Mouse (Mus musculus): ENCODE data around the gene Acbd5. TPM values are rescaled to one million over a fixed set of nuclear protein-coding genes. Genes with fewer than 3 reads are reported as not detected.
A peak's percentile ranks its signal among the peaks of the same experiment; 100 is the strongest.

Acbd5 gene
- polyA plus RNA-seq, 1 experiment, result 11.5 TPM

DNA sequence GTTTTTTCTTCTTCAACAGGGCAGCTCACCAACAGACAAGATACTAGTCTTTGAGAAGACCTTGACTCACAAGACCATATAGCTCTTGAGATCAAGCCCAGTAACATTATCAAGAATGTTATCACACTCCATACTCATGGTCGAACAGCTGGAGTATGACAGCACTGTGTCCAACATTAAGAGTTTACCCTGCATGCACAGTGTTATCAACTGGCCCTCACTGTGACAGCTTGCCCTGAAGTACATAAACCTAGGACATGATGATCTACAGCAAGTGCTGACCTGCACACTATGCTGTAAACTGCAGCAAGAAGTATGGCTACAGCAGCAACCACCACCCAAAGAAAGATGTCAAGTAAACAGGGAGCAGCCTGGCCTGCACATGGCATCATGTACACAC is 41.6 kb upstream of the Acbd5 start:
- no peak overlapping the region for H3K27ac ChIP-seq (ENCODE audit: control insufficient read depth, insufficient read depth, low read length)
- WGBS, result 100% methylated on average over 1 of the region's 1 CpGs
- H3K27me3 ChIP-seq (ENCODE audit: control insufficient read depth, insufficient read depth, low read length), result no peaks in the 10 kb centered on the region
- DNase-seq, result no peak
- H3K36me3 ChIP-seq (ENCODE audit: control insufficient read depth, insufficient read depth, low read length), result peaks cover 3% of the 10 kb centered on the region; the same call in 1 of the 2 replicates
- H3K4me3 ChIP-seq (ENCODE audit: control insufficient read depth, insufficient read depth, low read length), result no peak overlapping the region
- H3K4me1 ChIP-seq (replicated peaks; ENCODE audit: control insufficient read depth, insufficient read depth, low read length), result peaks cover 4% of the 10 kb centered on the region
- TF ChIP-seq POLR2A (IDR thresholded peaks at IDR 0.05; ENCODE audit: control insufficient read depth, extremely low read depth, insufficient read depth, low read length, poor library complexity) (no peak), CTCF (IDR thresholded peaks at IDR 0.05; ENCODE audit: borderline replicate concordance, control insufficient read depth, extremely low read depth, insufficient read depth, low read length, poor library complexity) (no peak)

DNA sequence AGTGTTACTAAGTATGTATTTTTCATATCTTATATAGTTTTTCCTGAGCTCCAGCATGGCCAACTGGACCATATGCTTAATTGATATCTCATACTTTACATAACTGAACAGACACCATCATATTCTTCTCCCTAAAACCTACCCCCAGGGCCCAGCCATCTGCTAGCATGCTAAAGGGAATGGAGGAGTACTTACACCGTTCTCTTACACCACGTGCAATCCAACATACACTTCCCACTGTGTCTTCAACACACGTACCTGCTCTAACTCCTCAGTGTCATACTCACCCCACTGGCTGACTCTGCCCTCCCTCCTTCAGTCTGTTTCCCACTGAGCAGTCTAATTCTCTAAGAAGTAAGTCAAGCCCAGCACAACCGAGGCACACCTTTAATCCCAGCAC is 39.1 kb upstream of the Acbd5 start:
- H3K36me3 ChIP-seq (ENCODE audit: control insufficient read depth, insufficient read depth, low read length), result peaks cover 3% of the 10 kb centered on the region; the same call in 1 of the 2 replicates
- no peak overlapping the region for H3K27ac ChIP-seq (ENCODE audit: control insufficient read depth, insufficient read depth, low read length)
- no peaks in the 10 kb centered on the region; the same call in 1 of the 2 replicates for H3K4me1 ChIP-seq (replicated peaks; ENCODE audit: control insufficient read depth, insufficient read depth, low read length)
- no peaks in the 10 kb centered on the region for H3K27me3 ChIP-seq (ENCODE audit: control insufficient read depth, insufficient read depth, low read length)
- no peak overlapping the region for H3K4me3 ChIP-seq (ENCODE audit: control insufficient read depth, insufficient read depth, low read length)
- TF ChIP-seq CTCF (IDR thresholded peaks at IDR 0.05; ENCODE audit: borderline replicate concordance, control insufficient read depth, extremely low read depth, insufficient read depth, low read length, poor library complexity) (no peak), POLR2A (IDR thresholded peaks at IDR 0.05; ENCODE audit: control insufficient read depth, extremely low read depth, insufficient read depth, low read length, poor library complexity) (no peak)
- no peak for DNase-seq
- WGBS, result 97% methylated on average over 4 of the region's 4 CpGs

DNA sequence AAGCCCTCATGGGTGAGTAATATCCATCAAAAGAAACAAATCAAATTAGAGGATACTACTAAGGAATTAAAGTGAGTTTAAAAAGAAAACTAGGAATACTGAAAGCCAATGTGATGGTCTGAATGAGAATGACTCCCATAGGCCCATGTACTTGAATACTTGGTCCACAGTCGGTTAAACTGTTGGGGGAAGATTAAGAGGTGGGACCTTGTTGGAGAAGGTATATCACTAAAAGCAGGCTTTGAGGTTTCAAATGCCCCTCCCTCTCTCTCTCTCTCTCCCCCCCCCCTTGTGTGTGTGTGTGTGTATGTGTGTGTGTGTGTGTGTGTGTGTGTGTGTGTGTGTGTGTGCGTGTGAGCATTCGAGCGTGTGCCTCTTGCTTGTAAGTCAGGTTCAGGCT is 37.3 kb upstream of the Acbd5 start:
- over 99% methylated on average over 4 of the region's 4 CpGs for WGBS
- TF ChIP-seq CTCF (IDR thresholded peaks at IDR 0.05; ENCODE audit: borderline replicate concordance, control insufficient read depth, extremely low read depth, insufficient read depth, low read length, poor library complexity) (no peak), POLR2A (IDR thresholded peaks at IDR 0.05; ENCODE audit: control insufficient read depth, extremely low read depth, insufficient read depth, low read length, poor library complexity) (no peak)
- DNase-seq, result no peak
- peaks cover 3% of the 10 kb centered on the region; the same call in 1 of the 2 replicates for H3K36me3 ChIP-seq (ENCODE audit: control insufficient read depth, insufficient read depth, low read length)
- H3K4me3 ChIP-seq (ENCODE audit: control insufficient read depth, insufficient read depth, low read length), result no peak overlapping the region
- no peak overlapping the region for H3K27ac ChIP-seq (ENCODE audit: control insufficient read depth, insufficient read depth, low read length)
- no peaks in the 10 kb centered on the region; the same call in 1 of the 2 replicates for H3K4me1 ChIP-seq (replicated peaks; ENCODE audit: control insufficient read depth, insufficient read depth, low read length)
- H3K27me3 ChIP-seq (ENCODE audit: control insufficient read depth, insufficient read depth, low read length), result no peaks in the 10 kb centered on the region

DNA sequence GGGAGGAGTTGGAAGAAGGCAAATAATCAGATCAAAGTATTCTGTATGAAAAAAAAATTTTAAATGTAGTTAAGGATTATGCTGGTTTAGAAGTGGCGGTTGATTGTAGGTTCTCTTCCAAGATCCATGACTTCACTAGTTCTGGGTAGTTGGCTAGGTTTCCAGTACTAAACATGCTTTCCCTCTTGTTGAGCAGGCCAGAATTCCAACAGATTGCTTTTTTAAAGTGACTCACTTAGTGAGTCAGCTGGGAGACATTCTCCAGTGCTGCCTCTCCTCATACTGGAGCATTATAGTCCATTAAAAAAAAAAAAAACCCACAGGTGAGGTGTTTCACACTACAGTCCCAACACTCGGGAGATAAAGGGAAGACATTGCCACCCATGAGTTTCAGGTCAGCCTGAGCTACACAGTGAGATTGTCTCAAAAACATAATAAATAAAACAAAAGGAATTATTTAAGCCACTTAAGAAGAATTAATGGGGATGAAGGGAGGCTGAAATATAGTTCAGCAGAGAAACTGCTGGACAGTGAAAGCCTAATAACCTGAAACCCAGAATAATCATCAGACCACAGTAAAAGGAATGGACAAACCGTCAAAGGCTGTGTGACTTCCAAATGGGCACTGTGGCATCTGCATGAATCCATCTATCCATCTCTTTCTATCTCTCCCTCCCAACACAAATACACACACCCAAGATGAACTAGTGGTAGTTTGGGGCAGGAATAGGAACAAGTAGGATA is 33.1 kb upstream of the Acbd5 start:
- 92% methylated on average over 3 of the region's 3 CpGs for WGBS
- peaks cover 5% of the 10 kb centered on the region for H3K4me1 ChIP-seq (replicated peaks; ENCODE audit: control insufficient read depth, insufficient read depth, low read length)
- DNase-seq, result no peak

DNA sequence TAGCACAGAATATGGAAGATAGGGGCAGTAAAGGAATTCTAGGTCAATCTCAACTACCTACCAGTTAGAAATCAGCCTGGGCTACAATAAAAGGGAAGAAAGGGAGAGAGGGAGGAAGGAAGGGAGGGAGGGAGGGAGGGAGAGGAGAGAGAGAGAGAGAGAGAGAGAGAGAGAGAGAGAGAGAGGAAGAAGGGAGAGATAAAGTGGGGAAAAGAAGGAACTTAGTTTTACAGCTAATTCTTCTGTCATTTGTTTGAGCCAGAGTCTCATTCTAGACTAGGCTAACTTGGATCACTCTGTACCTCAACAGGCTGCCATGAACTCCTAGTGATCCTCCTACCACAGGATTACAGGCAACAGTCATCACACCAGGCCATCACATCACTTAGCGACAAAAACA is 32.5 kb upstream of the Acbd5 start:
- WGBS, result 97% methylated on average over 1 of the region's 1 CpGs
- TF ChIP-seq POLR2A (IDR thresholded peaks at IDR 0.05; ENCODE audit: control insufficient read depth, extremely low read depth, insufficient read depth, low read length, poor library complexity), result no peak
- TF ChIP-seq CTCF (IDR thresholded peaks at IDR 0.05; ENCODE audit: borderline replicate concordance, control insufficient read depth, extremely low read depth, insufficient read depth, low read length, poor library complexity), result no peak
- no peak for DNase-seq
- no peaks in the 10 kb centered on the region for H3K36me3 ChIP-seq (ENCODE audit: control insufficient read depth, insufficient read depth, low read length)
- peaks cover 5% of the 10 kb centered on the region for H3K4me1 ChIP-seq (replicated peaks; ENCODE audit: control insufficient read depth, insufficient read depth, low read length)
- no peaks in the 10 kb centered on the region for H3K27me3 ChIP-seq (ENCODE audit: control insufficient read depth, insufficient read depth, low read length)
- no peak overlapping the region for H3K4me3 ChIP-seq (ENCODE audit: control insufficient read depth, insufficient read depth, low read length)
- H3K27ac ChIP-seq (ENCODE audit: control insufficient read depth, insufficient read depth, low read length), result no peak overlapping the region

More for the DNA sequence above, 33.1 kb upstream of the Acbd5 start:
- H3K36me3 ChIP-seq (ENCODE audit: control insufficient read depth, insufficient read depth, low read length), result no peaks in the 10 kb centered on the region
- no peak overlapping the region for H3K4me3 ChIP-seq (ENCODE audit: control insufficient read depth, insufficient read depth, low read length)
- no peaks in the 10 kb centered on the region for H3K27me3 ChIP-seq (ENCODE audit: control insufficient read depth, insufficient read depth, low read length)
- no peak for TF ChIP-seq CTCF (IDR thresholded peaks at IDR 0.05; ENCODE audit: borderline replicate concordance, control insufficient read depth, extremely low read depth, insufficient read depth, low read length, poor library complexity)
- no peak overlapping the region for H3K27ac ChIP-seq (ENCODE audit: control insufficient read depth, insufficient read depth, low read length)

- 0 out of 2 replicates have a peak, but pooled peaks have one; percentile 22 for TF ChIP-seq CTCF (IDR thresholded peaks at IDR 0.05; ENCODE audit: borderline replicate concordance, control insufficient read depth, extremely low read depth, insufficient read depth, low read length, poor library complexity)
- no peak for TF ChIP-seq POLR2A (IDR thresholded peaks at IDR 0.05; ENCODE audit: control insufficient read depth, extremely low read depth, insufficient read depth, low read length, poor library complexity)
- Histone ChIP-seq H3K27ac (ENCODE audit: control insufficient read depth, insufficient read depth, low read length) (peak overlapping the region; percentile 96), H3K27me3 (ENCODE audit: control insufficient read depth, insufficient read depth, low read length) (no peaks in the 10 kb centered on the region), H3K36me3 (ENCODE audit: control insufficient read depth, insufficient read depth, low read length) (no peaks in the 10 kb centered on the region), H3K4me1 (replicated peaks; ENCODE audit: control insufficient read depth, insufficient read depth, low read length) (peaks cover 8% of the 10 kb centered on the region), H3K4me3 (ENCODE audit: control insufficient read depth, insufficient read depth, low read length) (peak overlapping the region; percentile 97)
- under 1% methylated on average over 59 of the region's 59 CpGs for WGBS
- DNase-seq, result no peak
Observed at GRCm38 (mm10) chr2:23039082-23040000, 28.6 kb upstream of the Acbd5 start.
